ENCODE assay signal across 8 mouse cellular contexts in genomic region chr5:131427734-131428413, GRCm38 (mm10).
DNase-seq lines count a peak whose midpoint lies in the region; ATAC-seq and TF ChIP-seq lines count a peak whose summit lies in the region.

No protein-coding gene starts in this region.

- WGBS in spleen, adult 2 months = 38% methylated on average over 11 of the region's 11 CpGs
- 34% methylated on average over 11 of the region's 11 CpGs for WGBS in embryonic facial prominence, embryonic 12.5 days
- WGBS in liver, adult 2 months = 36% methylated on average over 11 of the region's 11 CpGs

- no peak overlapping the region for H3K27ac ChIP-seq in spleen, adult 2 months (ENCODE audit: insufficient read depth, low read length)
- H3K27ac ChIP-seq in embryonic facial prominence, embryonic 12.5 days = no peak overlapping the region
- no peak overlapping the region for H3K27ac ChIP-seq in liver, adult 2 months (replicated peaks; ENCODE audit: insufficient read depth, low read depth, low read length)

- no peak overlapping the region for H3K9ac ChIP-seq in embryonic facial prominence, embryonic 12.5 days
- H3K9ac ChIP-seq in liver, adult 2 months (ENCODE audit: low read depth, low read length) = no peak overlapping the region

- DNase-seq in spleen, adult 2 months (ENCODE audit: low read depth in 1 of 2, low spot score in 2 of 2) = peak in 1 of 2 experiments; percentile 12
- no peak for DNase-seq in spleen, adult 12 weeks (ENCODE audit: low spot score)
- peak; percentile 79 for DNase-seq in brain, adult 2 months (ENCODE audit: low read depth, low spot score)
- peak; percentile 18 for DNase-seq in induced T-regulatory cell, adult 2 months (ENCODE audit: low read depth)
- DNase-seq in liver, adult 2 months (ENCODE audit: extremely low read depth, low read depth, low spot score) = peak; percentile 7
- DNase-seq in right cerebral cortex, adult 18-20 months = peak; percentile 75

- no peaks in the 10 kb centered on the region for H3K79me2 ChIP-seq in liver, adult 2 months (ENCODE audit: control insufficient read depth, insufficient read depth, low read length)

- H3K36me3 ChIP-seq in spleen, adult 2 months (ENCODE audit: control insufficient read depth, insufficient read depth, low read length) = no peaks in the 10 kb centered on the region
- H3K36me3 ChIP-seq in embryonic facial prominence, embryonic 12.5 days = no peaks in the 10 kb centered on the region
- no peaks in the 10 kb centered on the region for H3K36me3 ChIP-seq in liver, adult 2 months (ENCODE audit: control insufficient read depth, insufficient read depth, low read length)

- peak; percentile 58; the same call in 1 of the 2 replicates for ATAC-seq in embryonic facial prominence, embryonic 12.5 days (ENCODE audit: insufficient number of reproducible peaks, insufficient read depth, low FRiP score, low TSS enrichment)
- ATAC-seq in inflammation-experienced regulatory T-cells, adult 6 months = no peak

- TF ChIP-seq CTCF in spleen, adult 2 months (IDR thresholded peaks at IDR 0.05; ENCODE audit: extremely low read depth, insufficient read depth, insufficient read length, insufficient replicate concordance) = peak; percentile 42; the same call in 1 of the 2 replicates
- peak; percentile 84 for TF ChIP-seq CTCF in liver, adult 2 months (IDR thresholded peaks at IDR 0.05; ENCODE audit: low read depth, low read length)

- no peaks in the 10 kb centered on the region for H3K9me3 ChIP-seq in embryonic facial prominence, embryonic 12.5 days

- H3K4me2 ChIP-seq in embryonic facial prominence, embryonic 12.5 days (replicated peaks) = no peak overlapping the region

- H3K27me3 ChIP-seq in spleen, adult 2 months (ENCODE audit: control insufficient read depth, insufficient read depth, low read length) = no peaks in the 10 kb centered on the region
- no peaks in the 10 kb centered on the region for H3K27me3 ChIP-seq in embryonic facial prominence, embryonic 12.5 days
- no peaks in the 10 kb centered on the region for H3K27me3 ChIP-seq in liver, adult 2 months (ENCODE audit: control insufficient read depth, insufficient read depth, low read length)

- no peaks in the 10 kb centered on the region for H3K4me1 ChIP-seq in spleen, adult 2 months (ENCODE audit: control insufficient read depth, insufficient read depth, insufficient read length)
- H3K4me1 ChIP-seq in embryonic facial prominence, embryonic 12.5 days = peaks cover 4% of the 10 kb centered on the region; the same call in 1 of the 2 replicates
- no peaks in the 10 kb centered on the region for H3K4me1 ChIP-seq in liver, adult 2 months (ENCODE audit: control insufficient read depth, insufficient read depth, low read length)

- no peak for TF ChIP-seq POLR2A in spleen, adult 2 months (IDR thresholded peaks at IDR 0.05; ENCODE audit: low read depth, low read length)
- no peak for TF ChIP-seq POLR2A in liver, adult 2 months (IDR thresholded peaks at IDR 0.05; ENCODE audit: extremely low read depth, insufficient read depth, low read length)

- H3K4me3 ChIP-seq in spleen, adult 2 months (ENCODE audit: extremely low read depth, insufficient read depth, insufficient read length) = no peak overlapping the region
- H3K4me3 ChIP-seq in embryonic facial prominence, embryonic 12.5 days = no peak overlapping the region
- H3K4me3 ChIP-seq in liver, adult 2 months (ENCODE audit: insufficient read depth, low read depth, low read length) = no peak overlapping the region
